Mouse (Mus musculus): ENCODE data around the gene Utp18. TPM values are rescaled to one million over a fixed set of nuclear protein-coding genes. Genes with fewer than 3 reads are reported as not detected.

Gene Utp18
- polyA plus RNA-seq, 1 experiment from 2014 or later: 39.0 TPM

- H3K27me3 ChIP-seq (ENCODE audit: low read depth, poor library complexity, severe bottlenecking): peaks cover 22% of the 10 kb centered on the region; the same call in 1 of the 2 replicates
- no peaks in the 10 kb centered on the region for H3K36me3 ChIP-seq
- WGBS: 18% methylated on average over 15 of the region's 15 CpGs
- peak overlapping the region; percentile 8; the same call in 1 of the 2 replicates for H3K4me3 ChIP-seq
- peak; percentile 67 for DNase-seq (ENCODE audit: low spot score)
- H3K9me3 ChIP-seq (replicated peaks): no peaks in the 10 kb centered on the region
- H3K4me1 ChIP-seq: peaks cover 27% of the 10 kb centered on the region
- H3K27ac ChIP-seq: peak overlapping the region; percentile 37; the same call in 1 of the 2 replicates
Observed at GRCm38 (mm10) chr11:93817966-93818738, 67.4 kb downstream of the Utp18 start.

GRCm38 (mm10) chr11:93812955-93813354 lies 72.6 kb downstream of the Utp18 start:
- Histone ChIP-seq H3K9me3 (replicated peaks) (no peaks in the 10 kb centered on the region), H3K36me3 (no peaks in the 10 kb centered on the region), H3K4me1 (peaks cover 11% of the 10 kb centered on the region), H3K4me3 (no peak overlapping the region), H3K27me3 (ENCODE audit: low read depth, poor library complexity, severe bottlenecking) (peaks cover 18% of the 10 kb centered on the region; the same call in 1 of the 2 replicates), H3K27ac (no peak overlapping the region)
- DNase-seq (ENCODE audit: low spot score): no peak
- 86% methylated on average over 4 of the region's 4 CpGs for WGBS

GRCm38 (mm10) chr11:93812125-93812868 lies 73.3 kb downstream of the Utp18 start:
- DNase-seq (ENCODE audit: low spot score): peak; percentile 45
- WGBS: 43% methylated on average over 11 of the region's 11 CpGs
- H3K36me3 ChIP-seq: no peaks in the 10 kb centered on the region

More at GRCm38 (mm10) chr11:93812125-93812868, 73.3 kb downstream of the Utp18 start:
- H3K4me3 ChIP-seq: no peak overlapping the region
- H3K9me3 ChIP-seq (replicated peaks): no peaks in the 10 kb centered on the region
- no peak overlapping the region for H3K27ac ChIP-seq
- peaks cover 18% of the 10 kb centered on the region; the same call in 1 of the 2 replicates for H3K27me3 ChIP-seq (ENCODE audit: low read depth, poor library complexity, severe bottlenecking)
- H3K4me1 ChIP-seq: peaks cover 4% of the 10 kb centered on the region

Other genes with a start within 250 kb of the Utp18 start
- 32.9 and 43.1 TPM in 2 replicates for gene Mbtd1, start 86 bp upstream of the Utp18 start, polyA plus RNA-seq (2016; fragmentation: Nextera tagmentation; extraction: Ambion mirVana)
- 151 and 152 TPM in 2 replicates for gene Nme2, start 70.5 kb upstream of the Utp18 start, polyA plus RNA-seq (2016; fragmentation: Nextera tagmentation; extraction: Ambion mirVana)
- gene Gm20390, start 82.5 kb upstream of the Utp18 start, polyA plus RNA-seq (2016; fragmentation: Nextera tagmentation; extraction: Ambion mirVana): 578 and 666 TPM in 2 replicates
- gene Nme1, start 82.8 kb upstream of the Utp18 start, polyA plus RNA-seq (2016; fragmentation: Nextera tagmentation; extraction: Ambion mirVana): 386 and 480 TPM in 2 replicates
- gene Spag9, start 110.3 kb upstream of the Utp18 start, polyA plus RNA-seq (2016; fragmentation: Nextera tagmentation; extraction: Ambion mirVana): 28.0 and 30.4 TPM in 2 replicates